Mouse (Mus musculus) ovary, adult 18-20 months (tissue): Measurements from ENCODE around the gene Il5ra.

Experiments used
- DNase-seq: peaks from one replicate; pipeline ENCODE4 v3.0.0; 2022; ENCODE audit warnings: low spot score, mixed read lengths

The Il5ra gene

GRCm38 (mm10) chr6:106738229-106738628 lies 10.6 kb downstream of the Il5ra start:
- no peak for DNase-seq

GRCm38 (mm10) chr6:106732563-106732962 lies 16.3 kb downstream of the Il5ra start:
- no peak for DNase-seq

- DNase-seq, result no peak
Observed at GRCm38 (mm10) chr6:106729682-106730314, 19.0 kb downstream of the Il5ra start.

- no peak for DNase-seq
Observed at GRCm38 (mm10) chr6:106727703-106728102, 21.1 kb downstream of the Il5ra start.

- no peak for DNase-seq
Observed at GRCm38 (mm10) chr6:106726078-106726477, 22.8 kb downstream of the Il5ra start.

GRCm38 (mm10) chr6:106725642-106726041 lies 23.2 kb downstream of the Il5ra start:
- DNase-seq, result no peak

GRCm38 (mm10) chr6:106705506-106706035 lies 43.3 kb downstream of the Il5ra start:
- no peak for DNase-seq

GRCm38 (mm10) chr6:106701931-106702330 lies 46.9 kb downstream of the Il5ra start:
- no peak for DNase-seq

- DNase-seq, result no peak
Observed at GRCm38 (mm10) chr6:106675581-106675980, 73.3 kb downstream of the Il5ra start.

GRCm38 (mm10) chr6:106663780-106664651 lies 84.8 kb downstream of the Il5ra start:
- no peak for DNase-seq
